Mouse (Mus musculus): ENCODE data around the gene Syt2. TPM values are rescaled to one million over a fixed set of nuclear protein-coding genes. Genes with fewer than 3 reads are reported as not detected.

Gene Syt2
- polyA plus RNA-seq, 1 experiment from 2014 or later = 18.3 TPM

DNA sequence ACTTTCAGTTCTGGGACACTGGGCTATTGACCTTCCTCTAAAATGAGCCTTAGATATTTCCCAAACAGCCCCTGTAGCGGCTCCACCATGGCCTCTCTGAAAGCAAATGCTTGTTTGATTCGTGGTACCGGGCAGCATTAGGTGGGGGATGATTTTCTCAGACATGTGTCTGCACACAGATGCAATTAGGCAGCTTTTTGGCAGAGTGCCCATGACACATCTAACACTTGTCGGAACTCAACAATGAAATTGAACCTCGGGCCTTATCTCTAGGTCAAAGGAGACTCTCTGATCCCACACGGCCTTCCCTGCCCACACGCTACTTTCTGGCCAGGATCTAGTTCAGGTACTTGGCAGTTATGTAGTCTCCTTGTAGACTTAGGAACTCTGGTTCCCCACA is 12.4 kb downstream of the Syt2 start:
- H3K4me1 ChIP-seq (ENCODE audit: control insufficient read depth, insufficient read depth, low read length) = no peaks in the 10 kb centered on the region
- WGBS = 64% methylated on average over 7 of the region's 7 CpGs
- ATAC-seq (ENCODE audit: low read depth) = no peak

DNA sequence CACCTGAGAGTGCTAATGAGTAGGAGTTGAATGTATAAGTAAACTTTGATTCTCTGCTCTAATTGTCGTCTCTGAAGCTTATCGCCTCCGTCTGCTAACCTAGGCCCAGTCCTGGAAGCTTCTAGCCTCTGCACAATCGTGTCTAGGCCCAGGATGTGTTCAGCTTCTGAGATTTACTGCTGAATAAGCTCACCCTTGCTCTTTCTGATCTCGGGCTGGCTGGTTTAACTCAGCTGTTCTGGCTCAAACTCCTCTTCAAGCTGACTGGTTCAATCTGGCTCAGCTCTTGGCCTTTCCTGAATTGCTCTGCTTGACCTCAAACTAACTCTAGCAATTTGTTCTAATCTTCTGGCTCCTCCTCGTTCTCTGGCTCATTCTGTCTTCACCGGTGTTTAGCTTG is 13.7 kb downstream of the Syt2 start:
- Histone ChIP-seq H3K36me3 (ENCODE audit: control insufficient read depth, insufficient read depth, low read length) (no peaks in the 10 kb centered on the region), H3K9me3 (ENCODE audit: control insufficient read depth, low read length) (no peaks in the 10 kb centered on the region), H3K27ac (ENCODE audit: low read depth, low read length) (no peak overlapping the region), H3K4me2 (ENCODE audit: low read depth, low read length) (no peak overlapping the region), H3K4me3 (ENCODE audit: low read depth, low read length) (no peak overlapping the region), H3K4me1 (ENCODE audit: control insufficient read depth, insufficient read depth, low read length) (no peaks in the 10 kb centered on the region), H3K27me3 (ENCODE audit: control insufficient read depth, insufficient read depth, low read length) (no peaks in the 10 kb centered on the region), H3K9ac (replicated peaks; ENCODE audit: low read depth, low read length) (no peak overlapping the region)
- ATAC-seq (ENCODE audit: low read depth) = no peak
- 60% methylated on average over 7 of the region's 7 CpGs for WGBS

More for the DNA sequence above, 12.4 kb downstream of the Syt2 start:
- H3K27me3 ChIP-seq (ENCODE audit: control insufficient read depth, insufficient read depth, low read length) = no peaks in the 10 kb centered on the region
- H3K9ac ChIP-seq (replicated peaks; ENCODE audit: low read depth, low read length) = no peak overlapping the region
- H3K9me3 ChIP-seq (ENCODE audit: control insufficient read depth, low read length) = no peaks in the 10 kb centered on the region
- no peaks in the 10 kb centered on the region for H3K36me3 ChIP-seq (ENCODE audit: control insufficient read depth, insufficient read depth, low read length)
- H3K27ac ChIP-seq (ENCODE audit: low read depth, low read length) = no peak overlapping the region
- no peak overlapping the region for H3K4me3 ChIP-seq (ENCODE audit: low read depth, low read length)
- no peak overlapping the region for H3K4me2 ChIP-seq (ENCODE audit: low read depth, low read length)

DNA sequence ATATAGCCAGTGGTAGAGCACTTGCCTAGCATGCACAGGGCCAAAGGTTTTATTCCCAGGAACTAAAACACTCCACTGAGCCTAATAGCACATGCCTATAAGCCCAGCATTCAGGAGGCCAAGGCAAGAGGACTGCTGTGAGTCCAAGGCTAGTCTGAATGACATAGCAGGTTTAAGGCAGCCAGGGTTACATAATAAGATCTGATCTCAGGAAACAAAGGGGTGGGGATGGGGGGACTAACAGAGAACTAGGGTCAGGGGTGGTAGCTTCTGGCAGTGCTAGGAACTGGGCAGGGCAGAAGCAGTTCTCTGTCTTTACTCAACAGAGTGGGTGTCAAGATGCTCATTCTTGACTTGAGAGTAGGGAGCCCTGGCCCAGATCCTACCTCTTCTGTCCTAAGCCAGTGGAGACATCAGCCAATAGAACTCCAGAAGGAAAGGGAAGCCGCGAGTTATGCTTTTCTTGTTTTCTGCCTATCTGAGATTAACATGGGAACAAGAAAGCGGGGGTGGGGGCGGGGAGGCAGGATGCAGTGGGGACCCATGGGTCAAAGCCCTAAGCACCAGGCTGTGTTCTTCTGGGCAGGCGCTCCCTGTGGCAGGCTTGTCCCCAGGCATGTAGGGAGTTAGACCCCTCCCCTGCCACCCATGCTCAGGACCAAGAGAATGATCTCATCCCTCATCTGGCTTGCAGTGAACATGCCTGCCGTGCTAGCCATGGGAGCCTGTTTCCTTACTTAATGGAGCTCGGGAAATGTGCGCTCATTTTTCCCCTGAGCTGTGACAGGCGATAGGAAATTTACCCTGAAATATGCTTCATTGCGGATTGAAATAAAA is 25.0 kb downstream of the Syt2 start:
- Histone ChIP-seq H3K4me2 (ENCODE audit: low read depth, low read length) (no peak overlapping the region), H3K27ac (ENCODE audit: low read depth, low read length) (peak overlapping the region; percentile 44), H3K9me3 (ENCODE audit: control insufficient read depth, low read length) (no peaks in the 10 kb centered on the region), H3K4me1 (ENCODE audit: control insufficient read depth, insufficient read depth, low read length) (no peaks in the 10 kb centered on the region), H3K36me3 (ENCODE audit: control insufficient read depth, insufficient read depth, low read length) (no peaks in the 10 kb centered on the region), H3K9ac (replicated peaks; ENCODE audit: low read depth, low read length) (no peak overlapping the region), H3K4me3 (ENCODE audit: low read depth, low read length) (no peak overlapping the region), H3K27me3 (ENCODE audit: control insufficient read depth, insufficient read depth, low read length) (no peaks in the 10 kb centered on the region)
- ATAC-seq (ENCODE audit: low read depth) = peak; percentile 61; the same call in 1 of the 2 replicates
- 59% methylated on average over 10 of the region's 10 CpGs for WGBS

DNA sequence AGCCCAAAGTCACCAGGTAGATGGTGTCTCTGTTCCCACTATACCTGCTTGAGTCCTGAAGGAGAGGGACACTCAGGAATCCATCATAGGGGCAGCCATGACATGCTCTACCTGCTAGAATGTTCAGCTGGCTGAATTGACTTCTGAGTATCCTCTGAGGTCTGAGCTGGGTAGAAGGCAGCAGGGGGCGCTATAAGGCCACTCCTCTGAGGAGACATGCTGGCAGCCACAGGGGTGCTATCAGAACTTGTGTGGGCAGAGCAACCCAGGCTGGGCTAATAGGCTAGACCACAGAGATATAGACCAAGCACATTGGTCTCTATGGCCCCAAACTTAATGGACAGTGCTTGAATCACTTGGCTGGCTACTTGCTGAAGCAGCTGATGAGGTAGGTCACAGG is 27.8 kb downstream of the Syt2 start:
- Histone ChIP-seq H3K4me2 (ENCODE audit: low read depth, low read length) (no peak overlapping the region), H3K4me3 (ENCODE audit: low read depth, low read length) (no peak overlapping the region), H3K9ac (replicated peaks; ENCODE audit: low read depth, low read length) (no peak overlapping the region), H3K9me3 (ENCODE audit: control insufficient read depth, low read length) (no peaks in the 10 kb centered on the region), H3K27me3 (ENCODE audit: control insufficient read depth, insufficient read depth, low read length) (no peaks in the 10 kb centered on the region), H3K36me3 (ENCODE audit: control insufficient read depth, insufficient read depth, low read length) (no peaks in the 10 kb centered on the region), H3K27ac (ENCODE audit: low read depth, low read length) (no peak overlapping the region), H3K4me1 (ENCODE audit: control insufficient read depth, insufficient read depth, low read length) (no peaks in the 10 kb centered on the region)
- WGBS = 5% methylated on average over 1 of the region's 1 CpGs
- no peak for ATAC-seq (ENCODE audit: low read depth)

DNA sequence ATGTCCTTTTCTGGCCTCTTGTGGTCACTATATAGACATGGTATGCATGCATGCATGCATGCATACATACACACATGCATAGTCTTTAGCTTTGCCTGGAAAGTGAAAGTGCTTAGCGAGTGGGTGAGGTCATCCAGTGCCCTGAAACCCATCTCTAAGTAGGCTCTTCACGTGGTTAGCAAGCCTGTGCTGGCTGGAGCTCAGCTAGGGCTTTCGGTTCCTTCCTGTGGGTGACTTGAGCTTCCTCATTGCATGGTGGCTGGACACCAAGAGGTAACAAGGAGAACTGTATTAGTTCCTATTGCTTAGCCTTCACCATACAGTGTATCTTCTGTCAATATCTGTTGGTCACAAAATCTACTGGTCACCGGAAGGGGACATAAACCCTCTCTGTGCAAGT is 33.0 kb downstream of the Syt2 start:
- no peaks in the 10 kb centered on the region for H3K36me3 ChIP-seq (ENCODE audit: control insufficient read depth, insufficient read depth, low read length)
- WGBS = 77% methylated on average over 4 of the region's 4 CpGs
- H3K27me3 ChIP-seq (ENCODE audit: control insufficient read depth, insufficient read depth, low read length) = no peaks in the 10 kb centered on the region
- no peak overlapping the region for H3K9ac ChIP-seq (replicated peaks; ENCODE audit: low read depth, low read length)
- no peak for ATAC-seq (ENCODE audit: low read depth)
- H3K4me2 ChIP-seq (ENCODE audit: low read depth, low read length) = no peak overlapping the region
- H3K4me1 ChIP-seq (ENCODE audit: control insufficient read depth, insufficient read depth, low read length) = no peaks in the 10 kb centered on the region
- H3K27ac ChIP-seq (ENCODE audit: low read depth, low read length) = no peak overlapping the region
- H3K9me3 ChIP-seq (ENCODE audit: control insufficient read depth, low read length) = no peaks in the 10 kb centered on the region
- no peak overlapping the region for H3K4me3 ChIP-seq (ENCODE audit: low read depth, low read length)

DNA sequence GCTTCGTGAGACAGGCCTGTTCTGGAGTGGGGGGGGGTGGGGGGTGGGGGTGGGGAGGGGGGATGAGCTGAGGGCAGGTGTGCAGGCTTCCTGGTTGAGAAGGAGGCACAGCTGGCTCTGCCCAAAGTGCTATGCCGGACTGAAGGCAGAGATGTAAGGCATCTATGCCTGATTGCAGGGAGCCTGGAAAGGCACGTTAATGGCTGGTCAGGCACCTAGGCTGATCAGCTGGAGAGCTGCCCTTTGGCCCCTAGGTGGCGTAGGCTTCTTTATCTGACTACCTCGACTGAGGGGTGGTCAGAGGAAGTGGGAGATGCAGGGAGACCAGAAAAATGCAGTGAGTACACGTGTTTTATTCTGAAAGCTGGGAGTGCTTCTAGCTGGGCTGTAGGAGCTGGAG is 34.1 kb downstream of the Syt2 start:
- H3K4me2 ChIP-seq (ENCODE audit: low read depth, low read length) = no peak overlapping the region
- no peaks in the 10 kb centered on the region for H3K36me3 ChIP-seq (ENCODE audit: control insufficient read depth, insufficient read depth, low read length)
- ATAC-seq (ENCODE audit: low read depth) = no peak
- H3K4me3 ChIP-seq (ENCODE audit: low read depth, low read length) = no peak overlapping the region
- no peak overlapping the region for H3K27ac ChIP-seq (ENCODE audit: low read depth, low read length)
- no peaks in the 10 kb centered on the region for H3K4me1 ChIP-seq (ENCODE audit: control insufficient read depth, insufficient read depth, low read length)
- no peaks in the 10 kb centered on the region for H3K9me3 ChIP-seq (ENCODE audit: control insufficient read depth, low read length)
- 20% methylated on average over 6 of the region's 6 CpGs for WGBS
- H3K27me3 ChIP-seq (ENCODE audit: control insufficient read depth, insufficient read depth, low read length) = no peaks in the 10 kb centered on the region
- H3K9ac ChIP-seq (replicated peaks; ENCODE audit: low read depth, low read length) = no peak overlapping the region

DNA sequence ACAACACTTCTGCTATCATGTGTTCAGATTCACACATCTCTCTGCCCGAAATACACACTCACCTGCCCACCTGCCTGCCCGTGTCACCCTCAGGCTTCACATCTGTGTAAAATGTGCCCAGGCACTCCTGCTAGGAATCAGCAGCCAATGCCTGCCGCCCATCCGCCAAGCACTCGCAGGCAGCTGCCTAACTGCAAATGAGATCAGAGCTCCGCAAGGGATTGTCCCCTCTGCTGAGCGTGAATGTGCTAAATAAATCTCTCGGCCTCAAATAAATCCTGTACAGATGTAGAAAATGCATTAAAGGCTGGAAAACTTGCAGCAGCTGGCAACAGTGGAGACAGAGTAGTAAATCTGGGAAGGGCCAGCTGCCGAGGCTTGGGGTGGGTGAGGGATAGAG is 36.0 kb downstream of the Syt2 start:
- ATAC-seq (ENCODE audit: low read depth) = peak; percentile 52; the same call in 1 of the 2 replicates
- WGBS = 49% methylated on average over 9 of the region's 9 CpGs
- Histone ChIP-seq H3K4me3 (ENCODE audit: low read depth, low read length) (no peak overlapping the region), H3K4me1 (ENCODE audit: control insufficient read depth, insufficient read depth, low read length) (no peaks in the 10 kb centered on the region), H3K4me2 (ENCODE audit: low read depth, low read length) (no peak overlapping the region), H3K27ac (ENCODE audit: low read depth, low read length) (0 out of 2 replicates have a peak overlapping the region, but pooled peaks have one; percentile 23), H3K27me3 (ENCODE audit: control insufficient read depth, insufficient read depth, low read length) (no peaks in the 10 kb centered on the region), H3K36me3 (ENCODE audit: control insufficient read depth, insufficient read depth, low read length) (no peaks in the 10 kb centered on the region), H3K9ac (replicated peaks; ENCODE audit: low read depth, low read length) (no peak overlapping the region), H3K9me3 (ENCODE audit: control insufficient read depth, low read length) (no peaks in the 10 kb centered on the region)

DNA sequence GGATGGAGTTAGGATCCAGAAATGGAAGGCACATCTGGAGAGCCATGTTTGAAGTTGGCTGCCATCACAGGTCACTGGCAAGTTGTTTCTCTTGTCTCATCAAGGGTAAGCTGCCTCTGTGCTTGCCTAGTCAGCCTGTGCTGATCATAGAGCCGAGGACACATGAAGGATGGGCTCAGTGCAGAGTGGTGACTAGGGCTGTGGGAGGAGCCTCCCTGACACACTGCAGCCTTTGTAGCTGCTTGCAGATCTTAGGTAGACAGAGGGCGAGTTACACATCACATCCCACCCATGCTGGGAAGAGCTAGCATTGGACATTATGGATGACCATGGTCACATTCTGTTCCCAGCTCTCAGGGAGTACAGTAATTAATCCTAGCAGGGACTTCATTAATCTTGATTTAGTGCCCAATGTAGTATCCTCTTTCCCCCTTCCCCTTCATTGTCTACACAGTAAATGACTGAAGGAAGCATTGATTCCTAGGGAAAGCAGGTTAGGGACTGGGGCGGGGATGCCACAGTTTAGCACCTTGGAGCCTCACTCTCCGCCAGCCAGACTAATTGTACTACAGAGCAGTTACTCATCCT is 40.5 kb downstream of the Syt2 start:
- peak; percentile 41; the same call in 1 of the 2 replicates for ATAC-seq (ENCODE audit: low read depth)
- no peaks in the 10 kb centered on the region for H3K4me1 ChIP-seq (ENCODE audit: control insufficient read depth, insufficient read depth, low read length)
- no peak overlapping the region for H3K27ac ChIP-seq (ENCODE audit: low read depth, low read length)
- 47% methylated on average over 4 of the region's 4 CpGs for WGBS
- no peaks in the 10 kb centered on the region for H3K9me3 ChIP-seq (ENCODE audit: control insufficient read depth, low read length)
- H3K27me3 ChIP-seq (ENCODE audit: control insufficient read depth, insufficient read depth, low read length) = no peaks in the 10 kb centered on the region
- H3K9ac ChIP-seq (replicated peaks; ENCODE audit: low read depth, low read length) = no peak overlapping the region
- H3K4me3 ChIP-seq (ENCODE audit: low read depth, low read length) = no peak overlapping the region
- H3K4me2 ChIP-seq (ENCODE audit: low read depth, low read length) = no peak overlapping the region
- H3K36me3 ChIP-seq (ENCODE audit: control insufficient read depth, insufficient read depth, low read length) = no peaks in the 10 kb centered on the region

DNA sequence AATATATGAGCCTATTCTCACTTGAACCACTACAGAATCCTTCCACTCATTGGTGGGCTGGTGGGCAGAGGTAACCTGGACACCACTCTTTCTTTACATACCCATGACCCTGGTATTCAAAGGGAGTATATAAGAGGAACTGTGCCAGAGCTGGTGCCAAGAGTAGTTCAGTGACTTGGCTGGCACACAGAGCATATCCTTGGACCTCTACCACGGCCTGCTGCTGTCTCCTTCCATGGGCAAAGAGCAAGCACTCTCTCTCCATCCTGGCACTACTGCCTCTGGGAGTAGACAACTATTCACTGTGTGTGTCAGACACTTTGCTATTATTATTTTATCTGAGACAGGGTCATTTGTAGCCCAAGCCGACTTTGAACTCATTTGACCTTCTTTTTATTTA is 49.8 kb downstream of the Syt2 start:
- Histone ChIP-seq H3K4me3 (ENCODE audit: low read depth, low read length) (no peak overlapping the region), H3K9ac (replicated peaks; ENCODE audit: low read depth, low read length) (no peak overlapping the region), H3K4me1 (ENCODE audit: control insufficient read depth, insufficient read depth, low read length) (0 out of 2 replicates have a peak, but pooled peaks cover 2% of the 10 kb centered on the region), H3K27ac (ENCODE audit: low read depth, low read length) (no peak overlapping the region), H3K9me3 (ENCODE audit: control insufficient read depth, low read length) (no peaks in the 10 kb centered on the region), H3K4me2 (ENCODE audit: low read depth, low read length) (no peak overlapping the region), H3K36me3 (ENCODE audit: control insufficient read depth, insufficient read depth, low read length) (no peaks in the 10 kb centered on the region), H3K27me3 (ENCODE audit: control insufficient read depth, insufficient read depth, low read length) (no peaks in the 10 kb centered on the region)
- 79% methylated on average over 2 of the region's 2 CpGs for WGBS
- ATAC-seq (ENCODE audit: low read depth) = no peak
